Mouse (Mus musculus): ENCODE measurements around the gene Cebpa. TPM values are rescaled to one million over a fixed set of nuclear protein-coding genes. Genes with fewer than 3 reads are reported as not detected.

Cebpa gene
- total RNA-seq (2014; rRNA removed) (8.3 and 9.8 TPM in 2 replicates), polyA plus RNA-seq (2015; fragmentation: Nextera tagmentation; extraction: Ambion mirVana) (1.1 TPM in 2 replicates)

DNA sequence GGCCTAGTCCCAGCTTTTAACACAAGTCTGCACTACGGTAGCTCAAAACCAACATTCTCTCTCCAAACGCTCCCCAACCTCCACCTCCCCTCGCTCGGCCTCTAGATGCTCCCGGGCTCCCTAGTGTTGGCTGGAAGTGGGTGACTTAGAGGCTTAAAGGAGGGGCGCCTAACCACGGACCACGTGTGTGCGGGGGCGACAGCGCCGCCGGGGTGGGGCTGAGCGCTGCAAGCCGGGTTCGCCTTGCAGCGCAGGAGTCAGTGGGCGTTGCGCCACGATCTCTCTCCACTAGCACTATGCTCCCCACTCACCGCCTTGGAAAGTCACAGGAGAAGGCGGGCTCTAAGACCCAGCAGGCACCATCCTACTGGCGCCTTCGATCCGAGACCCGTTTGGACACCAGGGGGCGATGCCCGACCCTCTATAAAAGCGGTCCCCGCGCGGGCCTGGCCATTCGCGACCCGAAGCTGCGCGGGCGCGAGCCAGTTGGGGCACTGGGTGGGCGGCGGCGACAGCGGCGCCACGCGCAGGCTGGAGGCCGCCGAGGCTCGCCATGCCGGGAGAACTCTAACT, at the start of gene Cebpa:
Gene Cebpa (plus strand): TSS at position 453 of the 573 bp plus-strand sequence.
- H3K27ac ChIP-seq: peak within 1 kb of the TSS; percentile 43; the same call in 1 of the 2 replicates

DNA sequence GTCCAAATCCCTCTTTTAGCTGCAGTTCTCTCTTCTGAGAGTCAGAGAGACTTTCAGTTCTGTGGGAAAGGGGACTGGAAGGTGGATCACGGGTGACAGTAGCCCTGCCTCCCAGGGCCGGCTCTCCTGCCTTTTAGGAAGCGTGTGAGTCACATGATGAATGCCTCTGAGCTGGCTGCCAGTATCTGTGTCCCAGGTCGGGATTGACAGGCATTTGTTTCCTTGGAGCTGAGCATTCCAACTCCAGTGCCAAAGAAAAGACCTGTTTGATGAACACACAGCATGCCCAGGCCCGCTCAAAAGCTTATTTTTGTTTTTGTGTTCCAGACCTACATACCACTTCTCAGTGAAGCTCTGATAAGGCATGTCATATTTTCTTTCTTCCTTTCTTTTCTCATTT, 42.4 kb upstream of the Cebpa start:
- no peak for ATAC-seq

More for the DNA sequence above, at the start of gene Cebpa:
- 0 out of 2 replicates have a peak, but pooled peaks cover 16% of the 10 kb centered on the region for H3K4me1 ChIP-seq (ENCODE audit: insufficient read depth, low read length)
- peak within 1 kb of the TSS; percentile 98 for H3K4me2 ChIP-seq (ENCODE audit: low read depth, low read length)
- DNase-seq (ENCODE audit: low spot score) (peak; percentile 96), ATAC-seq (peak; percentile 93)
- peaks cover 23% of the 10 kb centered on the region for H3K27me3 ChIP-seq (ENCODE audit: insufficient read depth, low read length)
- H3K9me3 ChIP-seq (ENCODE audit: low read length): no peaks in the 10 kb centered on the region
- WGBS: under 1% methylated on average over 50 of the region's 50 CpGs
- TF ChIP-seq CTCF (IDR thresholded peaks at IDR 0.05; ENCODE audit: low read depth): peak; percentile 82
- peak within 1 kb of the TSS; percentile 53 for H3K4me3 ChIP-seq (ENCODE audit: low read length)
- H3K36me3 ChIP-seq (ENCODE audit: insufficient read depth, low read length): no peaks in the 10 kb centered on the region
- peak within 1 kb of the TSS; percentile 52 for H3K9ac ChIP-seq (replicated peaks; ENCODE audit: low read length)

DNA sequence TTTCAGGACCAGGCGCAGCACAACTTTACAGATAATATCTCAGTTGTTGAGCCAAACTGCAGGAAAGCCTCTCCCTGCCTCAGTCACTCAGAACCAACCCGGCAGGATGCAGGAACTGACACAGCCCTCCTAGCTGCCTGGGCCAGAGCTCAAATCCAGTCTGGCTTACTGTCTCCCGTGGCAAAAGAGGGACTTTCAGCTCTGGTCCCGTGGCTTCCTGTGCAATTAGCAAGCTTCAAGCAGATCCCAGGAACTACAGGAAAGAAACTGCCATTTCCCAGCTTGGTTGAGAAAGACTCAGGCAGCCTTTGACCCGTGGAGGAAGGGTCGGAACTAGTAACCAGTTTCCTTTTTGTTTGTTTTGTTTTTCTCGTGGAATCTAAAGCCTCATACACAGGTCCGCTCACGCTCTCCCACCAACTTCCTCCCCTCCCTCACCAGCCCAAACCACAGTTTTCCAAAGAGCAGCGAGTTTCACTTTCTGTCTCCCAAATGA, 38.2 kb upstream of the Cebpa start:
- TF ChIP-seq CTCF (IDR thresholded peaks at IDR 0.05; ENCODE audit: low read depth): no peak
- no peak for ATAC-seq
- Histone ChIP-seq H3K9me3 (ENCODE audit: low read length) (no peaks in the 10 kb centered on the region), H3K27ac (peak overlapping the region; percentile 32; the same call in 1 of the 2 replicates), H3K4me2 (ENCODE audit: low read depth, low read length) (no peak overlapping the region), H3K9ac (replicated peaks; ENCODE audit: low read length) (no peak overlapping the region), H3K27me3 (ENCODE audit: insufficient read depth, low read length) (no peaks in the 10 kb centered on the region), H3K4me3 (ENCODE audit: low read length) (no peak overlapping the region), H3K36me3 (ENCODE audit: insufficient read depth, low read length) (no peaks in the 10 kb centered on the region), H3K4me1 (ENCODE audit: insufficient read depth, low read length) (no peaks in the 10 kb centered on the region)
- no peak for DNase-seq (ENCODE audit: low spot score)
- 50% methylated on average over 10 of the region's 10 CpGs for WGBS

More for the DNA sequence above, 42.4 kb upstream of the Cebpa start:
- Histone ChIP-seq H3K4me3 (ENCODE audit: low read length) (no peak overlapping the region), H3K27ac (no peak overlapping the region), H3K9ac (replicated peaks; ENCODE audit: low read length) (no peak overlapping the region), H3K4me2 (ENCODE audit: low read depth, low read length) (no peak overlapping the region), H3K27me3 (ENCODE audit: insufficient read depth, low read length) (no peaks in the 10 kb centered on the region), H3K36me3 (ENCODE audit: insufficient read depth, low read length) (no peaks in the 10 kb centered on the region), H3K4me1 (ENCODE audit: insufficient read depth, low read length) (no peaks in the 10 kb centered on the region), H3K9me3 (ENCODE audit: low read length) (no peaks in the 10 kb centered on the region)
- TF ChIP-seq CTCF (IDR thresholded peaks at IDR 0.05; ENCODE audit: low read depth): no peak
- DNase-seq (ENCODE audit: low spot score): peak; percentile 21
- 21% methylated on average over 5 of the region's 5 CpGs for WGBS

DNA sequence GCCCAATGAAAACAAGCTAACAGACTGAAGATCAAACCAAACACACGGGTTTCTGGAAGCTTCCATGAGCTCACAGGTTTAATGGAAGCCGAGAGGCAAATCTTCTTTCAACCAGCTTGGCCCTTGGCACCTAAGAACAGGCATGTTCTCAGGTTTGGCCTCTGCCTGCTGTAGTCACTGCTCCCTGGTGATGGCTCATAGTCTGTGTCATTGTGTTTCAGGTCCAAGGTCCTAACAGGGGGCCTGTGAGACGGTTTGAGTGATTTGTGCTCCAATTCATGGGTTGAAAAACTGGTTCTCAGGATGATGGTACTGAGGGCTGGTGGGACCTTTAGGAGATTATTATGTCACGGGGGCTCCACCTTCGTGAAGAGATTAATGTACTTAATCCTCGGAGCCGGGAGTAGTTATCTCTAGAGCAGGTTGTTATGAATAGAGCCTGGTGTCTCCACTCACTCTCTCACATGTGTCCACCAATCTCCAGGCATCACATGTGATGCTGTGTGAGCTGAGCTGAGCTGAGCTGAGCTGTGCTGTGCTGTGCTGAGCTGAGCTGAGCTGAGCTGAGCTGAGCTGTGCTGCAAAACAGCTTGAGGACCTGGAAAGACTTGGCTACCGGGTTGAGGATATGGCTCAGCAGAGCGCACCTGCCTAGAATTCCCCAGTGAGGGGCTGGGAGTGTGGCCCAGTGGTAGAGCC, 37.5 kb upstream of the Cebpa start:
- 76% methylated on average over 9 of the region's 9 CpGs for WGBS
- Histone ChIP-seq H3K4me3 (ENCODE audit: low read length) (no peak overlapping the region), H3K9ac (replicated peaks; ENCODE audit: low read length) (no peak overlapping the region), H3K4me1 (ENCODE audit: insufficient read depth, low read length) (peaks cover 6% of the 10 kb centered on the region; the same call in 1 of the 2 replicates), H3K27ac (peak overlapping the region; percentile 32; the same call in 1 of the 2 replicates), H3K9me3 (ENCODE audit: low read length) (no peaks in the 10 kb centered on the region), H3K27me3 (ENCODE audit: insufficient read depth, low read length) (no peaks in the 10 kb centered on the region), H3K36me3 (ENCODE audit: insufficient read depth, low read length) (no peaks in the 10 kb centered on the region), H3K4me2 (ENCODE audit: low read depth, low read length) (no peak overlapping the region)
- no peak for TF ChIP-seq CTCF (IDR thresholded peaks at IDR 0.05; ENCODE audit: low read depth)
- DNase-seq (ENCODE audit: low spot score) (no peak), ATAC-seq (no peak)

DNA sequence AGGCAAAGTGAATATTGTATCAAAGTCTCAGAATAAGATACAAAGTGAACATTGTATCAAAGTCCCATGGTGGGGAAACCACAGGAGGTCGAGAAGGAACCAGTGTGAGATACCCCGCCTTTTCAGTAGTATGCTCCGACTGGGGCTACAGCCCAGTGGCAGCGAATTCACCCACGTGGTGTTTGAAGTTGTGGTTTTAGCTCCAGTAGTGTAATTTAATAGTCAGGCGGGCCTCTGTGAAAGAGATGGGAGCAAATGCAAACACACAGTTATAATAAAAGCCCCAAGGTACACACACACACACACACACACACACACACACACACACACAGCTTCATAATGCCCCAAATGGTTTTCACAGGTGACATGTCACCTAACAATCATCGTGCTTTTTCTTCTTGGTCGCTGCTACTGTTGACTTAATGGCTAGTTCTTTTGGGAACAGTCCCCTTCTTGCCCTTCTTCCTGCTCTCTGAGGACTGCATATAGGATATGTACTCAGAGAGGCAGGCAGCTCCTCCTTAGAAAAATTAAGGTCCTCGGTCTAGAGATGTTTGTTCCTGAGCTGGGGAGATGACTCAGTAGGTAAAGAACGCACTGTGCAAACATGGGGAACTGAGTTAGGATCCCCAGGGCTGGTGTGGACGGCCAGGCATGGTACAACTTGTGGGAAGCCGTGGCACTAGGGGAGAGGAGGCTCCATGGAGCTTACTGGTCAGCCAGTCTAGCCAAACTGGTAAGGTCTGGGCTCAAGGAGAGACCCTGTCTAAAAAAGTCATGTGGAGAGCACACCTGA, 34.3 kb upstream of the Cebpa start:
- no peak overlapping the region for H3K4me3 ChIP-seq (ENCODE audit: low read length)
- WGBS: 85% methylated on average over 12 of the region's 12 CpGs
- peaks cover 9% of the 10 kb centered on the region; the same call in 1 of the 2 replicates for H3K4me1 ChIP-seq (ENCODE audit: insufficient read depth, low read length)
- ATAC-seq: no peak
- H3K27me3 ChIP-seq (ENCODE audit: insufficient read depth, low read length): no peaks in the 10 kb centered on the region
- TF ChIP-seq CTCF (IDR thresholded peaks at IDR 0.05; ENCODE audit: low read depth): no peak
- H3K4me2 ChIP-seq (ENCODE audit: low read depth, low read length): no peak overlapping the region
- H3K27ac ChIP-seq: no peak overlapping the region
- DNase-seq (ENCODE audit: low spot score): no peak
- H3K9ac ChIP-seq (replicated peaks; ENCODE audit: low read length): no peak overlapping the region
- H3K36me3 ChIP-seq (ENCODE audit: insufficient read depth, low read length): no peaks in the 10 kb centered on the region
- H3K9me3 ChIP-seq (ENCODE audit: low read length): no peaks in the 10 kb centered on the region

DNA sequence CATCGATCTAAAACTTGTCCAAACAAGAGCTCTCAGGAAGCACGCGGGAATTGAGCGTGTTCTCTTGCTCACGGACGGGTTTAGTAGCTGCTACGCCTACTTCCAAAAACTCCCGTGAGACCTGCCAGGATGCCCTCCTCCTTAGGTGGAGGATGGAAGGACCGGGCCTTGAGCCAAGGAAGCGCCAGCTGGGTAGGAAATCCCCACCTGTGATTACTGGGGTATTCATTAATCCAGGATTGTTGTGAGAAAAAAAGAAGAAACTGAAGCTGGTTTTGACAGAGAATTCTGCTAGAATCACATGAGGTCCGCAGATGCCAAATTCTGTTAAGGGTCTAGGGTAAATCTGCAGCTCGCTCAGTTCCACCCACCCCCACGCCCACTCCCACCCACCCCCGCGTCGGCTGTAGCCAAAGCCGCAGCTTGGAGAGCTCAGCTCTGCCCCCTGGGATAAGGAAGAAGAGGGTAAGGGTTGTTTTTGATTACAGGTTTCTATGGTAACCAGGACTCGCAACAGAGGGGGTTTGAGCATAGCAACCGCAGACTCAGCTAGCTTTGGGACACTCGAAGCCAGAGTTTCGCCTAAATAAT, 32.7 kb upstream of the Cebpa start:
- peak; percentile 42 for TF ChIP-seq CTCF (IDR thresholded peaks at IDR 0.05; ENCODE audit: low read depth)
- WGBS: under 1% methylated on average over 21 of the region's 21 CpGs
- Histone ChIP-seq H3K36me3 (ENCODE audit: insufficient read depth, low read length) (no peaks in the 10 kb centered on the region), H3K27me3 (ENCODE audit: insufficient read depth, low read length) (no peaks in the 10 kb centered on the region), H3K9ac (replicated peaks; ENCODE audit: low read length) (0 out of 2 replicates have a peak overlapping the region, but pooled peaks have one; percentile 13), H3K27ac (no peak overlapping the region), H3K9me3 (ENCODE audit: low read length) (no peaks in the 10 kb centered on the region), H3K4me1 (ENCODE audit: insufficient read depth, low read length) (peaks cover 9% of the 10 kb centered on the region; the same call in 1 of the 2 replicates), H3K4me2 (ENCODE audit: low read depth, low read length) (peak overlapping the region; percentile 56), H3K4me3 (ENCODE audit: low read length) (peak overlapping the region; percentile 23)
- ATAC-seq (peak; percentile 72), DNase-seq (ENCODE audit: low spot score) (peak; percentile 75)

Measured in hindbrain, postnatal 0 days (tissue).